In the genomic region with DNA sequence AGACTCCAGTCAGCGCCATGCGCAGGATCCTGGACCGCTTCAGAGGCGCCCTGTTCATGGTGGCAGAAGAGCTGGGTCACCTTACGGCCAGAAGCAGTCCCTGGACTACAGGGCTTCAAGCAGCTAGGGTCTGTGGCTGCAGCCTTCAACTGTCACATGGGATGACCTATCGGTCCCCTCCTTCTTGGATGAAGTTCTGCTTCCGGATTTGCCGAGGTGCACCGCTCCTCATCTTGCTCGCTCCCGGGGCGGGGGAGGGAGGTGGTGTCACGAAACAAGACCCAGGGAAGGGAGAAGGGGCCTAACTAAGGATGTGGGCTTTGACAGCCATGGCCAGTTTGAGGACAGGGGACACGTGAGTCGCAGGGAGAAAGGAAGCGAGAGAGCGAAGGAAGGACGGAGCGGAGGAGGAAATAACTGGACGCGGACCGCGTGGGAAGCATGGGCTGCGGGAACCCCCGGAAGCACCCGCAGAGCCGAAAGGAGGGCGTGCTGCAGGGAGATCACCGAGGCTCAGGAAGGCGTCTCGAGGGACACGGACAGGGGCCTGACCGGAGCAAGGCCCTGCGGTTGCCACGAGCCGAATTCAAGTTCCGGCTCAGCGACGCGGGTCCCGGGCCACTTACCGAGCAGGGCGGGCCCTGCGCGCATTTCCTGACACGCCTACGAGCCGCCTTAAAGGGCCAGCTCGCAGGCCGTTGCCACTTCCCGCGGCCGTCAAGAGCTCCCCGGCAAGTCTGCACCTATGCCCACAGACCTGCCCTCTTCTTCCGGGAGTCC, we compare ENCODE assay signal across 8 mouse cellular contexts. TPM values are rescaled to one million over a fixed set of nuclear protein-coding genes. Genes with fewer than 3 reads are reported as not detected.
DNase-seq lines count a peak whose midpoint lies in the region; ATAC-seq and TF ChIP-seq lines count a peak whose summit lies in the region.

No protein-coding gene starts in this region.

- H3K9me3 ChIP-seq in MEL (replicated peaks; ENCODE audit: insufficient read depth, low read length): no peaks in the 10 kb centered on the region
- no peaks in the 10 kb centered on the region for H3K9me3 ChIP-seq in forebrain, embryonic 15.5 days
- no peaks in the 10 kb centered on the region for H3K9me3 ChIP-seq in lung, embryonic 15.5 days

- ATAC-seq in forebrain, embryonic 15.5 days (replicated peaks): peak; percentile 90
- ATAC-seq in lung, embryonic 15.5 days (ENCODE audit: borderline replicate concordance, extremely low read depth, low FRiP score, low TSS enrichment): peak; percentile 80

- intact Hi-C loops in heart, postnatal 25 days (cut with DNase I): no loop called here

- peak; percentile 91 for DNase-seq in MEL (ENCODE audit: low read depth, low spot score)
- peak; percentile 84 for DNase-seq in cerebellum, adult 11-12 months
- peak; percentile 66 for DNase-seq in heart, postnatal 25 days (ENCODE audit: low spot score)
- DNase-seq in layer of hippocampus, adult 8-10 months (ENCODE audit: low spot score in 2 of 2): peak; percentile 64 to 74
- DNase-seq in thymus, adult 18-20 months: peak; percentile 78 to 82

- H3K27ac ChIP-seq in MEL (ENCODE audit: control insufficient read depth, low read depth, low read length): peak overlapping the region; percentile 81
- H3K27ac ChIP-seq in forebrain, embryonic 15.5 days (replicated peaks): peak overlapping the region; percentile 48; the same call in 1 of the 2 replicates
- H3K27ac ChIP-seq in lung, embryonic 15.5 days: peak overlapping the region; percentile 46; the same call in 1 of the 2 replicates
- H3K27ac ChIP-seq in olfactory bulb, adult 2 months (ENCODE audit: insufficient read depth, low read depth, low read length): peak overlapping the region; percentile 62

- H3K4me3 ChIP-seq in MEL (ENCODE audit: control insufficient read depth in 1 of 2, insufficient read depth in 1 of 2, low read depth in 2 of 2, low read length in 2 of 2): peak overlapping the region; percentile 80 to 88
- peak overlapping the region; percentile 70 for H3K4me3 ChIP-seq in forebrain, embryonic 15.5 days
- H3K4me3 ChIP-seq in lung, embryonic 15.5 days: peak overlapping the region; percentile 71
- H3K4me3 ChIP-seq in olfactory bulb, adult 2 months (ENCODE audit: insufficient read depth, low read depth, low read length): peak overlapping the region; percentile 95

- H3K9ac ChIP-seq in MEL (ENCODE audit: control insufficient read depth, low read depth, low read length, poor library complexity, severe bottlenecking): peak overlapping the region; percentile 88
- peak overlapping the region; percentile 63 for H3K9ac ChIP-seq in forebrain, embryonic 15.5 days (replicated peaks)
- H3K9ac ChIP-seq in lung, embryonic 15.5 days: peak overlapping the region; percentile 57

- peak; percentile 86 to 93 for TF ChIP-seq POLR2A in MEL (IDR thresholded peaks at IDR 0.05; ENCODE audit: control insufficient read depth in 1 of 2, insufficient read depth in 1 of 2, low read depth in 1 of 2, low read length in 2 of 2, poor library complexity in 1 of 2)
- peak; percentile 49 for TF ChIP-seq POLR2A in olfactory bulb, adult 2 months (IDR thresholded peaks at IDR 0.05; ENCODE audit: insufficient read depth, low read depth, low read length)

- peak overlapping the region; percentile 84 for H3K4me2 ChIP-seq in forebrain, embryonic 15.5 days (replicated peaks)
- H3K4me2 ChIP-seq in lung, embryonic 15.5 days: peak overlapping the region; percentile 94

- H3K36me3 ChIP-seq in MEL (ENCODE audit: control insufficient read depth in 1 of 2, insufficient read depth in 2 of 2, low read length in 2 of 2): peaks cover under 1 to 28% of the 10 kb centered on the region in 2 experiments; a peak in 2 of 4 replicates
- peaks cover 4% of the 10 kb centered on the region; the same call in 1 of the 2 replicates for H3K36me3 ChIP-seq in forebrain, embryonic 15.5 days
- H3K36me3 ChIP-seq in lung, embryonic 15.5 days: peaks cover 2% of the 10 kb centered on the region

- TF ChIP-seq CTCF in MEL (IDR thresholded peaks at IDR 0.05 in 2 of 3, conservative IDR thresholded peaks at IDR 0.05 in 1 of 3; ENCODE audit: control insufficient read depth in 1 of 3, insufficient read depth in 1 of 3, low read depth in 2 of 3, low read length in 3 of 3, poor library complexity in 1 of 3, severe bottlenecking in 1 of 3): no peak
- no peak for TF ChIP-seq CTCF in olfactory bulb, adult 2 months (IDR thresholded peaks at IDR 0.05; ENCODE audit: insufficient read depth, low read depth, low read length)

- peak in 1 of 2 experiments; percentile 29; a peak in 1 of 4 replicates for TF ChIP-seq EP300 in MEL (IDR thresholded peaks at IDR 0.05; ENCODE audit: low read depth in 1 of 2, low read length in 2 of 2)

- H3K4me1 ChIP-seq in MEL (ENCODE audit: control insufficient read depth in 1 of 2, insufficient read depth in 2 of 2, low read length in 2 of 2): peaks cover 7 to 28% of the 10 kb centered on the region in 2 experiments
- H3K4me1 ChIP-seq in forebrain, embryonic 15.5 days: peaks cover 45% of the 10 kb centered on the region
- H3K4me1 ChIP-seq in lung, embryonic 15.5 days: peaks cover 35% of the 10 kb centered on the region
- peaks cover 40% of the 10 kb centered on the region for H3K4me1 ChIP-seq in olfactory bulb, adult 2 months (ENCODE audit: control insufficient read depth, insufficient read depth, low read length)

- no peaks in the 10 kb centered on the region for H3K27me3 ChIP-seq in MEL (ENCODE audit: control insufficient read depth in 1 of 2, insufficient read depth in 2 of 2, low read length in 2 of 2)
- H3K27me3 ChIP-seq in forebrain, embryonic 15.5 days: peaks cover 5% of the 10 kb centered on the region; the same call in 1 of the 2 replicates
- peaks cover 15% of the 10 kb centered on the region for H3K27me3 ChIP-seq in lung, embryonic 15.5 days

- H3K79me2 ChIP-seq in MEL (ENCODE audit: control insufficient read depth, insufficient read depth, low read length, poor library complexity): peaks cover 39% of the 10 kb centered on the region

- TF ChIP-seq RAD21 in MEL (IDR thresholded peaks at IDR 0.05; ENCODE audit: low read depth, low read length): no peak

- WGBS in forebrain, embryonic 15.5 days: under 1% methylated on average over 55 of the region's 55 CpGs
- WGBS in lung, embryonic 15.5 days: under 1% methylated on average over 48 of the region's 55 CpGs
- WGBS in olfactory bulb, adult 2 months: under 1% methylated on average over 55 of the region's 55 CpGs

TF ChIP-seq in MEL, 35 proteins besides CTCF, POLR2A, EP300 and RAD21 (continues in another document):
- TF ChIP-seq USF1 (IDR thresholded peaks at IDR 0.05; ENCODE audit: low read depth, low read length) (peak; percentile 71), SIN3A (IDR thresholded peaks at IDR 0.05; ENCODE audit: low read length) (peak; percentile 91), HCFC1 (IDR thresholded peaks at IDR 0.05; ENCODE audit: low read depth, low read length) (peak; percentile 84), TCF12 (IDR thresholded peaks at IDR 0.05; ENCODE audit: low read depth, low read length) (0 out of 2 replicates have a peak, but pooled peaks have one; percentile 8), ZMIZ1 (IDR thresholded peaks at IDR 0.05; ENCODE audit: low read depth, low read length) (peak; percentile 72; the same call in 1 of the 2 replicates), ELF1 (IDR thresholded peaks at IDR 0.05; ENCODE audit: low read depth, low read length) (peak; percentile 92), POLR2AphosphoS2 (IDR thresholded peaks at IDR 0.05; ENCODE audit: low read length) (peak; percentile 53; the same call in 1 of the 2 replicates), UBTF (IDR thresholded peaks at IDR 0.05; ENCODE audit: borderline replicate concordance, insufficient read depth, low read depth, low read length) (no peak), KAT2A (conservative IDR thresholded peaks at IDR 0.05; ENCODE audit: low read depth, low read length) (no peak; the same call in 1 of the 2 replicates), MAX (IDR thresholded peaks at IDR 0.05; ENCODE audit: low read length) (peak; percentile 71; the same call in 1 of the 2 replicates), SMC3 (IDR thresholded peaks at IDR 0.05; ENCODE audit: low read depth, low read length) (no peak), NELFE (IDR thresholded peaks at IDR 0.05; ENCODE audit: low read depth, low read length) (peak; percentile 91)

RNA-seq across cellular contexts. Expression of a gene that starts 1.0 kb away (rescaled TPM):
- 14.4 and 16.8 TPM in 2 replicates for total RNA-seq in MEL (2012; rRNA removed)
- polyA plus RNA-seq in MEL (2012; ENCODE audit: insufficient read depth in 1 of 2, insufficient read length in 2 of 2, low read depth in 1 of 2, low replicate concordance in 2 of 2, missing spikeins in 1 of 2): 10 to 100 TPM in 1 of 2 experiments, not detected in 1; 64.5 TPM
- 9.7 and 10.9 TPM in 2 replicates for polyA plus RNA-seq in forebrain, embryonic 15.5 days (2015; fragmentation: Nextera tagmentation; extraction: Ambion mirVana)
- 1 to 10 TPM; 6.1 to 6.6 TPM for total RNA-seq in heart, postnatal 25 days (2021)
- 10 to 100 TPM; 13.2 to 17.1 (median 14.7) TPM for total RNA-seq in layer of hippocampus, adult 8-10 months (2022)
- 15.6 and 16.7 TPM in 2 replicates for polyA plus RNA-seq in lung, embryonic 15.5 days (2015; fragmentation: Nextera tagmentation; extraction: Ambion mirVana)
- polyA plus RNA-seq in olfactory bulb, adult 2 months (2012; ENCODE audit: insufficient read depth, insufficient read length, low replicate concordance, missing spikeins): not detected in 2 replicates

RNA-seq across cellular contexts. Expression of a gene that starts 25.5 kb away (rescaled TPM):
- 13.3 and 16.4 TPM in 2 replicates for total RNA-seq in MEL (2012; rRNA removed)
- polyA plus RNA-seq in MEL (2012; ENCODE audit: insufficient read depth in 1 of 2, insufficient read length in 2 of 2, low read depth in 1 of 2, low replicate concordance in 2 of 2, missing spikeins in 1 of 2): 10 to 100 TPM in 1 of 2 experiments, not detected in 1; 36.2 TPM
- 37.0 and 37.2 TPM in 2 replicates for polyA plus RNA-seq in forebrain, embryonic 15.5 days (2015; fragmentation: Nextera tagmentation; extraction: Ambion mirVana)
- 10 to 100 TPM; 14.2 to 25.9 TPM for total RNA-seq in heart, postnatal 25 days (2021)
- total RNA-seq in layer of hippocampus, adult 8-10 months (2022): 100 to 1,000 TPM; 105 to 117 (median 110) TPM
- 23.6 and 25.7 TPM in 2 replicates for polyA plus RNA-seq in lung, embryonic 15.5 days (2015; fragmentation: Nextera tagmentation; extraction: Ambion mirVana)
- polyA plus RNA-seq in olfactory bulb, adult 2 months (2012; ENCODE audit: insufficient read depth, insufficient read length, low replicate concordance, missing spikeins): not detected in 2 replicates

RNA-seq across cellular contexts. Expression of a gene that starts 58.3 kb away (rescaled TPM):
- 1.5 and 2.5 TPM in 2 replicates for total RNA-seq in MEL (2012; rRNA removed)
- 1 to 10 TPM in 1 of 2 experiments, not detected in 1; 3.8 TPM for polyA plus RNA-seq in MEL (2012; ENCODE audit: insufficient read depth in 1 of 2, insufficient read length in 2 of 2, low read depth in 1 of 2, low replicate concordance in 2 of 2, missing spikeins in 1 of 2)
- polyA plus RNA-seq in forebrain, embryonic 15.5 days (2015; fragmentation: Nextera tagmentation; extraction: Ambion mirVana): 119 and 120 TPM in 2 replicates
- 1 to 10 TPM; 4.7 to 5.7 TPM for total RNA-seq in heart, postnatal 25 days (2021)
- 100 to 1,000 TPM; 287 to 306 (median 298) TPM for total RNA-seq in layer of hippocampus, adult 8-10 months (2022)
- 15.1 and 15.2 TPM in 2 replicates for polyA plus RNA-seq in lung, embryonic 15.5 days (2015; fragmentation: Nextera tagmentation; extraction: Ambion mirVana)
- polyA plus RNA-seq in olfactory bulb, adult 2 months (2012; ENCODE audit: insufficient read depth, insufficient read length, low replicate concordance, missing spikeins): not detected in 2 replicates

Comparison
In these comparisons a context has a peak if more than half of its experiments do, and no peak if none do; other contexts are left out.
1. Peak in every context shown above with its lines: DNase-seq, ATAC-seq, H3K4me3 ChIP-seq and H3K27ac ChIP-seq.